Mouse (Mus musculus) cerebellum, postnatal 36 days (tissue): ENCODE data around the gene Suz12.
"Not testable (repeated sequence)": the region's sequence is repeated elsewhere in the genome, so short reads cannot be mapped to it uniquely, and the experiment has no call there.

ENCODE experiments used
- DNase-seq, 2 experiments: peaks; one replicate each; pipeline ENCODE4 v3.0.0; 2021 to 2022; ENCODE audit warnings: mixed read lengths in 2 of 2

The Suz12 gene

DNA sequence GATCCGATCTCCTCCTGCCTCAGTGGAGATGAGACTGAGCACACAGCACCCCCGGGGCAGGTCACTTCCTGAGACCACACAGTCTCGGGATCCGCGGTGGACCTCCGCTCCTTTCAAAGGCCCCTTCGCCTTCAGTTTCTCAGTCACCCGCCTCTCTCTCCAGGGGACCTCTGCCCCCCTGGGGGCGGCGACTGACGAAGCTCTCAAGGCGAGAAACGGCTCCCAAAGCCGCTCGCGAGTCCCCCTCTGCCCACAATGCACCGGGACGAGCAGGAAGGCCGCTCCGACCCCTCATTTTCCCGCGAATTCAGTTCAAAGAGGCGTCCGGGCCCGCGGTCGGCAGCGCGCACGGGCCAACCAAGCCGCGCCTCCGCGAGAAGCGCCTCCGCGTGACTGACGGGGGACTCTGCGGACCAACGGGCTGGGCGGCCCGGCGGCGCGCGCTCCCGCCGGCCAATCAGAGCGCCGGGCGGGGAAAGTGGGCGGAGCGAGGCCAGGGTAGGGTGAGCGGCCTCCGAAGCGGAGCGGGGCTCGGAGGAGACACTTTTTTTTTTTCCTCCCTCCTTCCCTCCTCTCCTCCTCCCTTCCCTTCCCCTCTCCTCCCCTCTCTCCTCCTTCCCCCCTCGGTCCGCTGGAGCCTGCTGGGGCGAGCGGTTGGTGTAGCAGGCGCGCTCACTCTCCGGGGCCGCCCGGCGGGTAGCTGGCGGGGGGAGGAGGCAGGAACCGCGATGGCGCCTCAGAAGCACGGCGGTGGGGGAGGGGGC lies at the start of gene Suz12:
Suz12 (plus strand) TSS at position 515 of the 764 bp plus-strand sequence.
- DNase-seq, result peak; percentile 89 to 94

DNA sequence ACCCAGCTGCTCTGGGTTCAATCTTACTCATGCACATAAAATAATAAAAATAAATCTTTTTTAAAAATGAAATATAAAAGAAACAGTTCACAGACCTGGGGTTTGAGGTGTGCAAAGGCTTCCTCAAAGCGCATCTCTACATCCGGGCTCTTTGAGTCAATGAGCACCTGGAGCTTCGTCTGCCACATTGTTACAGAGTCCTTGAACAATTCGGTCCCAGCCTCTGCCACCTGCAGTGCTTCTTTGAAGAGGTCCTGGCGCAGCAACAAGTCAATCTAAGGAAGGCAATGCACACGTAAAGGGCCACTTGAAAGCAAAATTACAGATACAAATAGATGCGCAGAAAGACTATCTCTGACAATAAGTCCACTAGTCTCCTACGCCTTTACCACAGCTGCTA lies 49.8 kb upstream of the Suz12 start:
- no peak for DNase-seq

DNA sequence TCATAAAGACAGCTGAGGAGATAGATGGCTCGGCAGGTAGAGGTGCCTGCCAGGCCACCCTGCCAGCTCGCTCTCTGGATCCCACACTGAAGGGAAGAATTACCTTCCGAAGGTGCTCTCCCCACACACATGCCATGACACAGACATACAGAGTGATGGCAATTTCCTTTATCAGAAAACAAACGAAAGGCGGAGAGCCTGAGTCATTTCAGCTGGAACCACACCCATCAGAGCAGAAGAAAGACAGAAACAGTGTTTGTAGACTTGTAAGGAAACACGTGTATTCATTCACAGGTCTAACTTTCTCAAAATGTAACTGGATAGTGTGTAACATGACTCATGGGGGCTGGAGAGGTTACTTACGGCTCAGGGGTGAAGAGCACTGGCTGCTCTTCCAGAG lies 49.3 kb upstream of the Suz12 start:
- DNase-seq, result no peak

DNA sequence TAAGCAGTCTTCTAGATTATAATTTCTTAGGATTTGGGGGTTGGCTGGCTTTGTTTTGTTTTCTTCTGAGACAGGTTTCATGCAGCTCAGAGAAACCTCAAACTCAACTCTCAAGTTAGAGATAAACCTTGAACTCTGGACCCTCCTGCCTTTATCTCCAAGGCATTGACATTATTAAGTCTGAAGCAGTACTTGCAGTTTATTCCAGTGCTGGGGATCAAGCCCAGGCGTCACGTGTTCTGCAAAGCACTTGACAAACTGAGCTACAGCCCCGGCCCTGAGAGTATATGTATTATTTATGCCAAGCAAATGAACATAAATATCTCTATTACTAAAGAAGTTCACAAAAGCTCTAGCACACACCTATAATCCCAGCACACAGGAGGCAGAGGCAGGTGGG lies 45.6 kb upstream of the Suz12 start:
- no peak for DNase-seq

DNA sequence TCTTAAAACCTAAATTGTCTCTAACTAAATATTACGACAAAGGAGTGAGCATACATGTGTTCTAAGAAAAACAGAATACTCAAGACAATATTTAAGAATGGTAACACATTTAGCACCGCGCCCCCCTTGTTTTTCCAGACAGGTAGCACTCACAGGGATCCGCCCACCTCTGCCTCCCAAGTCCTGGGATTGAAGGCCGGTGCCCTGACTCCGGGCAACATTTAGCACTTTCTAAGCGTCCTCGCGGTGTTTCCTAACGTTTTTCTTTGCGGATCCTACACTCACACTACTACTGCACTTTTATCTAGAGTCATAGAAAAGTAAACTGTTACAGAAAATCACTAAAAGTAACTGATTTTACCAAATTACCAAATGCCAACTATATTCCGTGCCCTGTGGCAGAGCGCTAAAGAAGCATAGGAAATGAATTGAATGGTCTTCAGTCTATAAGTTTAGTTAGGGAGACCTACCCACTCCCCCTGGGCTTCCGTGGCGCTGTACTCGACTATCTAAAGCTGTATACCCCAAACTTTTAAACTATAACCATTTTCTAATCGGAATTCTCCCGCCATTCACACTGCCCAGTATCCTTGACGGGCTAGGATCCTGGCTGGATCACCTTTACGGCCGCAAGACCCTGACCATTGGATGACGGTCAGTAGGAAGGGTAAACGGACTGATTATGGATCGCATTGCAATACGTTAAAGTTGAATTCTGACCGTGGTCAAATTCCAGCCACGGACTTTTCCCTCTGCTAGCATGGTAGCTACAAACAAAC lies 31.4 kb upstream of the Suz12 start:
- DNase-seq, result peak in 1 of 2 experiments; percentile 6

DNA sequence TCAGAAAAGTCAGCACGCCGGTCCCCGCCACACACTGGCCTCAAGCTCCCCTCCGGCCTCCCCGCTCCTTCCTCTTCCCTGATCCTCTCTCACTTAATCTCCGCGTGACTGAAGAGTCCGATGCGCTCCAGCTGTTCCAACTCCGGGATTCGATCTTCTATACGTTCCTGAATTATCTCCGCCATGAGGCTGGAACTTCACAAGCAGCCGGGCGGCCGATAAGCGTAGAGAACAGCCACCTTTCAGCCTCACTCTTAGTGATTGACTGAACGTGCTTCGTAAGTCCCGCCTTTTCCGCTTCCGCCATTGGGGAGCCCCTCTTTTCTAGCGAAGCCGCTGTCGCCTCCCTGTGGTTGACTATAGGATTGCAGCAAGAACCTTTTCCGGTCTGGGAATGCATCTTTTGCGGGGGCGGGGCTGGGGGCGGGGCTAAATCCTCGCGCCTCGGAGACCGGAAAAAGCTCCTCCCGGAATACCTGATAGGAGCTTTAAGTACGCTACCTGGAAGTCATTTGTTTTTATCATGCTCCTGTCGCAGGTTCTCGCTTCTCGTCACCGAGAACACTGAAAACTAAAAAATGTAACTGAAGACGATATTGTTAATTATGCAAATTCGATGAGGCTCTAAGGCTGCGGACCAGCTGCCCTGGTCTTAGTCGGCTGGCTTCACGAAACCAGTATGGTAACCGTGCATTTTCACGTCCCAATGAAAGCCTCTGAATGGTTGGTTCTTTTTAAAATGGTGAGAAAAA lies 30.6 kb upstream of the Suz12 start, which contains the start of gene Utp6:
Utp6 (minus strand) TSS at position 266 of the 752 bp plus-strand sequence.
- peak; percentile 99 to 100 for DNase-seq

DNA sequence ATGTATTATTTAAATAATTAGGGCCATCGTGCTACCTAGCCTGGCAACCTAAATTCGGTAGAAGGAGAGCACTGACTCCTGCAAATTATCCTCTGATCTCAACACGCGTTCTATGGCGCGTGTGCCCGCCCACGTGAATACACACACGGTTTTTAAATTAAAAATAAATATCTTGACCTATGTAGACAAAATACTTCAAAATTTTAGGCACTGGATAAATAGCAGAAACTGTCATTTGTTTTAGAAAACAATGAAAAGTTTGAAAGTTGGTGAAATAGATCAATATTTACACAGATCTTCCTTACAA lies 30.1 kb upstream of the Suz12 start:
- DNase-seq, result no peak

DNA sequence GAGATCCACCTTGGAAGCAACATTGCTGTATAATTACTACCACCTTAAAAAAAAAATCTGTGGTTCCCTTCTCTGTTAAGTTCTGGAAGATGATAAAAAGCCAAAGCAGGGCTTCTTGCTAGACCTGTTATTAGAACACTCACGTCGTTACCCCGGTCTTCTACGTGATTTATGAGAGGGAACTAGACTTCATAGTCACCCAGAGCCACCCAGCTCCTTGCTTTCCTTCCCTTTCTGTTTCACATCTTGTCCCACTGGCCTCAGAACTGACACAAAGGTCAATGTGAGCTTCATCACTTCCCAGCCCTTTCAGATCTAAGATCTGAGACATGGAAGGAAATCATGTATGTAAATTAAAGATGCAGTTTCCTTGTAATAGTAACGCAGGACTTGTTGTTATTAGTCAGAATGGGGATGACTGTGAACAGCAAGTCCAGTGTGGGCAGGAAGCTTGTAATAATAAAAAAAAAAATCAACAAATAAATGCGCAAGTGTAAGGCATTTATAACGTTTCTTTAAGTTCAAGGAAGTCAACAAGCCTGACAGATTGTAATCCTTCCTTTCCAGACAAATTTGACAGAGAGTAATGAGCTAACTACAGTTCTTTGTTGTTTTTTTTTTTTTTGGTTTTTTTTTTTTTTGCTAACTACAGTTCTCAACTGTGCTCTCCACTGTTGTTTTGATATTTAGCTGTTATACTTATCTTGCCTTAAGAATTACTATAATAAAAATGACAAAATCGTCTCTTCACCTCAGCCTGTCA lies 29.5 kb upstream of the Suz12 start:
- DNase-seq, result no peak

DNA sequence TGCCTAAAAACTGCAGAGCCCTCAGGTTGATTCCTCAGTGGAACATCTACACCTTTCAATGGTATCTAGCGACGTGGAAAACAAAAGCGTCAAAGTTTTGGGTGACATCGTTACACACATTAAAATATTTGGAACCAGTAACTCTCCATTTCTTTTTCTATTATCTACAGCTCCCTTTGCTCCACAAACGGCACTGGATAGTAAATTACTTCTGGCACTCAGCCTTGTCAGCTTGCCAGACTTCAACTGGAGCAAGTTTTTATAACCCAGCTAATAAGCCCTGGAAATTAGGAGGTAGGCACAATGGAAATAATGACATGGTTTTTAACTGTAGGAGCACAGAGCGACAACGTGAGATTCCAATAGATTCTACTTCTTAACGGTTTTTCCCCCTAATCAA lies 27.0 kb upstream of the Suz12 start:
- DNase-seq, result peak in 1 of 2 experiments; percentile 23

DNA sequence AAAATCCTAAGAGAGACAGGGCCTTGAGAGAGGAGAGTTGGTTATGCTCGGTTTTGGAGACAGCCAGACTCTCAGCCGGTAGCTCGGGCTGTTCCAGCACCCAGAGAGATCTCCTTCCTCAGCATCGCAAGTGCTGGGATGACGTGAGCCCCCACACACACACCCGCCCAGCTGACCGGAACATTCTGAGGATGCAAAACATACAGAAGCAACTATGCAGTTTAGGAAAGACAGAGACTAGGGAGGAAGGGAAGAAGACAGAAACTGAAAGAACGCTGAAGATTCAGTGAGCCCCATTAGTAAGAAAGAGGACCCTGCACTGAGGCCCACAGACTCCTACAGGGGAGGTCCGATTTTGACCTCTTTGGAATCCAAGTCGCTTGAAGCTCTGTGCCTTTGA lies 25.2 kb upstream of the Suz12 start:
- DNase-seq, result no peak

DNA sequence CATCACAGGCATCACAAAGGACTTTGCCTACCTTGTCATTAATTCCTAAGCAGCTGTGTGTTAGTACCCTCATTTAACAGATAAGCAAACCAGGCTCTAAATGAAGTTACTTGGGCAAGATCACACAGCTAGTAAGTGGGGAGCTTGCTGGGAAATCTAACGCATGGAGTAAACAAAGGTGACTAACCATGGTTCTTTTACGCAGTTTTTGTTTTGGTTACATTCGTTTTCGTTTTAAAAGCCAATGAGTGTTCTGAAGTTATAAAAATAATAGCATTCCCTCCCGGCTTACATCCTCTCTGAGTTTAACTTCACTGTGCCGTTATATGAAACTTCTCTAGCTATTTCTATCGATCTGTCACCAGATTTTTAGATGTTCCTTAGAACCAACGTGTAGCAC lies 19.8 kb upstream of the Suz12 start:
- no peak for DNase-seq

DNA sequence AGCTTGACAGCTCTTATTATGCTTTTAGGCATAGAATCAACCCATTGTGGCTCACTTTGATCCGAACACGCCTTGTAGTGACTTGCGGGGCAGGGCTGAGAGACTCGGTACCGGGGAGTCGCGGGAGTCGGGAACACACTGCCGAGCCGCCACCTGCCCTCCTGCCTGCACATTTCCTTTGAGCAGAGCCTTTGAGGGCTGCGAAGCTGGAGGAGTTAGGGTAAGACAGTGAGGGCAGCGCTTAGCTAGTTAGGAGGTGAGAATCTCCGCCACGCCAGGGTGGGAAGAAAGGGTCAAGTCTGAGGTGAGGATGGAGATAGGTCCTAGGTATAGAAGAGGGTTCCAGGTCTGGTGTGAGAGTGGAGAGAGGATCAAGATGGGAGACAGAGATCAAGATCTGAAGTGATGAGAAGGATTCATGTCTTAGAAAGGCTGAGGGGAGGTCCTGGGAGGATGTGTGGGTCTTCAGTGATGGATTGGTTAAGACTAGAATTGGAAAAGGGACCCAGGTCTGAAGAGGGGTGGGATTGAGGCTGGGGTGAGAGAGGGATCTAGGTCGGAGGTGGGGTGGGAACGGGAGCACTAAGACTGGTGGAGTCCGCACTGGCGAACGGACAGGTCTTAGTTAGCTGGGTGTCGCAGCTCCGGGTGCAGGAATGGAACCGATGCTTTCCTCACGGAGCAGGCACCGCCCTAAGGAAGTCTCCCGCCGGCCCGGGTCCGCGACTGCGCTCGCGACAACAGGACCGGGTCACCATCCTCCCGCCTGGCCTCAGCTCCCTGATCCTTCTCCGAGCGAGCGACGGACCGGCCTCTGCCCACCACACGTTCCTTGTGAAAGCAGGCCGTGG lies 19.1 kb upstream of the Suz12 start:
- DNase-seq, result peak; percentile 45 to 48

DNA sequence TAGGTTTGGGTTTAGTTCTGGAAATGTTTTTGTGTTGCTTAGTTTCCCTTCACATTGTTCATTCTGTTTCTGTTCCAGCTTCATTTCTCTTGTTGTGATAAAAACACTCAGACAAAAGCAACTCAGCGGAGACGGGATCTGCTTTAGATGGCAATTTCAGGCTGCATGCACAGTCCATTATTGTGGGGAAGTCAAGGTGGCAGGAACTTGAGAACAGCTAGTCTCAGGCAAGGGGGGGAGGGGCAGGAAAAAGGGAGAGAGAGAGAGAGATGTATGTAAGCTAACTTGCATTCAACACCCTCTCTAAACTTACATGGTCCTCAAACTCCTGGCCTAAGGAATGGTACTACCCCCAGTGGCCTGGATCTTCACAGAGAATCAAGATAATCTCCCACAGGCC lies 17.5 kb upstream of the Suz12 start:
- no peak for DNase-seq

DNA sequence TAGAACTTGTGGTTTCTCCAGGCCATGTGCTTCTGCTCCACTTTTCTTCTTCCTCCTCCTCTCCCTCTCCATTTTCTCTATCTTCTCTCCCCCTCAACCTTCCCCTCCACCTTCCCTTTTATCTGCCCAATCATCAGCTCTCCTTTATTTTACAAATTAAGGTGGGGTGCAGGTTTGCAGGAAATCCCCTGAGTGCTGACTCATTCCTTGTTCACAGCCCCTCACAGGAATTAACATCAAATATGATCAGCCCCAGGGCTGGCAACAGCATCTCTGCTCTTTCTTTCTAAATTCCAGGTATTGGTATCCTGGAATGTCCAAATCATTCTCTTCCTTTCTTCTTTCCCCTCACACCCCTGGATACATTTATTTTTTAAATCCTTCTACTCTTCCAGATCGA lies 16.7 kb upstream of the Suz12 start:
- DNase-seq, result no peak

DNA sequence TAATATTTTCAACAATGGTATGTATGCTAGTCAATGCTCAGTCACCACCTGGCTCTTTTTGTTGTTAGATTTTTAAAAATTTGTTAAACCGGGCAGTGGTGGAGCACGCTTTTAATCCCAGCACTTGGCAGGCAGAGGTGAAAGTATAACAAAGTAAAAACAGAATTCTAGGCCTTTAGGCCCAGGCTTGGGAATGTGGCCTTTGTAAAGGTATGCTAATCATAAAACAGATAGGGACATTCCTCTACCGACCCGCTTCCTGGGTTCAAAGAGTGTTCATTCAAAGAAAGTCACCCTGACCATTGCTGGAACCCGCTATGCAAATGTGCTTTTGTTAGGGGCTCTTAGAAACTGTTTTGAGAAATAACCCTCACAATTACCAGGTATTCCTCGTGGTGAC lies 16.3 kb upstream of the Suz12 start:
- not testable (repeated sequence) for DNase-seq

DNA sequence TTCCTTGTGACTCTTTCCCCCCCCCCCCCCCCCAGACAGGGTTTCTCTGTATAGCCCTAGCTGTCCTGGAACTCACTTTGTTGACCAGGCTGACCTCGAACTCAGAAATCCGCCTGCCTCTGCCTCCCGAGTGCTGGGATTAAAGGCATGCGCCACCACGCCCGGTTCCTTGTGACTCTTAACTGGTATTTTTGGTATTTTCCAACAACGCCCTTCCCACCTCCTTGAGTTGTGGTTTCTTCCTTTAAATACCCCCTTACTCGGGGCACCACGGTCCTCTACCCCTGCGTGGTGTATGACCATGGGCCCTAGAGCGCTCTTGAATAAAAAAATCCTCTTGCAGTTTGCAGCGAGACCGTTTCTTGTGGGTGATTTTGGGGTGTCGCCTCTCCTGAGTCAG lies 15.8 kb upstream of the Suz12 start:
- DNase-seq, result not testable (repeated sequence)

DNA sequence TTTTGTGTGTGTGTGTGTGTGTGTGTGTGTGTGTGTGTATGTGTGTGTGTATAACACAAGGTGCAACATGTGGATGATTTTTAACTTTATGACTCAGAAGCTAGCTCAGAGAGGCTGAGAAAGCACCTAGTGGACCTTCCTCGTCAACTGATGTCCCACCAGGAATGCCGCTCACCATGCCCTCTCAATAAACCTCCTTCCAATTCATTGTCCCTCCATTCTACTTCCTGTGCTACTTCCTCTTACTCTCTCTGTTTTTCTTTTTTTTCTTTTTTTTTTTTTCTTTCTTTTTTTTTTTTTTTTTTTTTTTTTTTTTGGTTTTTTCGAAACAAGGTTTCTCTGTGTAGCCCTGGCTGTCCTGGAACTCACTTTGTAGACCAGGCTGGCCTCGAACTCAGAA lies 15.2 kb upstream of the Suz12 start:
- DNase-seq, result not testable (repeated sequence)

DNA sequence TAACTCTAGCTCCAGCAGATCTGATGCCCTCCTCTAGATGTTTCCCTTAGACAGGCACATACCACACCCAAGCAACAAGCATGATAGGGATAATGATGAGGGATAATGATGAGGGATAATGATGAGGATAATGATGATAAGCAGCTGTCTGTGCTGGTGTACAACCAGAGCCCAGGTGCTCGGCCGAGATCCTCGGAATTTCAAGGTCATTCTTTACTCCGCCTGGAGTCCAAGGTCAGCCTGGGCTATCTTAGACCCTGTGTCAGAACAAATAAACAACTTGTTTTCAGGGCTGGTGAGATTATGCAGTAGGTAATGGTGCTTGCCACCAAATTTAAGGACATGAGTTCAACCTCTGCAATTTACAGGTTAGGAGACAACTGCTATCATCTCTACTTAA lies 6.0 kb upstream of the Suz12 start:
- no peak for DNase-seq

DNA sequence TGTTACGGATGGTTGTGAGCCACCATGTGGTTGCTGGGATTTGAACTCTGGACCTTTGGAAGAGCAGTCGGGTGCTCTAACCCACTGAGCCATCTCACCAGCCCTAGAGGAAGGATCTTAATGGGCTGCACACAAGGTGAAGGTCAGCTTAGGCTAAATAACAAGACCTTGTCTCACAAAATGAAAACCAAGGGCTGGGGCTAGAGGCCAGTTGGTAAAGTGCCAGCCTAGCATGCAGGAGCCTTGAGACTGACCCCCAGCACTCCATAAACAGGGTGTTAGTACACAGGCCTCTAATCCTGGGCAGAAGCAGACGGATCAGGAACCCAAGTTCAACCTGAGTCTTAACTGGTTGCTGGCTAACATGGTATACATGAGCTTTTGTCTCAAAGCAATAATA lies 5.0 kb upstream of the Suz12 start:
- DNase-seq, result no peak

DNA sequence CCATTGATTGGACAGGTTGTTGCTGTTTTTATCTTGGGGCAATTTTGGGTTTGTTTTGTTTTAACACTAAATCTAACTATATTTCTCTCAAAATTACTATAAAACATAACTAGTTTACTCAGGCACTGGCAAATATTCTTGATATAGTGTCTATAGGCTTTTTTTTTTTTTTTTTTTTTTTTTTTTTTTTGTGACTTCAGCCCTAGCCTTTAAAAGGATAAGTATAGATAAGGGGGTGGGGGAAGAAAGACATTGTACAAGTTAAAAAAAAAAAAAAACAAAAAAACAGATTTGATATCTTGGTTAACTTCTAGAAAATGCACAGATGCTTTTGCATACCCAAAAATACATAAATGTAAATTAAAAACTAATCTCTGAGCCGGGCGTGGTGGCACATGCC lies 2.8 kb upstream of the Suz12 start:
- DNase-seq, result no peak

DNA sequence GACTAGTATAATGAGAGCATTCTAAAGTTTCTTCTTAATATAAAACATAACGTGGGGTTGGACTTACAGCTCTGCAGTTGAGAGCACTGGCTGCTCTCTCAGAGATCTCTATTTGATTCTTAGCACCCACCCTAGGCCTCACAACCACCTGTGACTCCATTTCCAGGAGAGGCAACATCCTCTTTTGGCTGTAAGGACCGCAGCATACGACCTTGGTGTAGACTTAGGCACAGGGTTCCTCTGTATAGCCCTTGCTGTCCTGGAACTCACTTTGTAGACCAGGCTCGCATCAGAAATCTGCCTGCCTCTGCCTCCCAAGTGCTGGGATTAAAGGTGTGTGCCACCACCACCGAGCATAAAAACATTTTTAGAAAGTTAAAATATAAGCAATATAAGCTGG lies 1.3 kb upstream of the Suz12 start:
- no peak for DNase-seq

DNA sequence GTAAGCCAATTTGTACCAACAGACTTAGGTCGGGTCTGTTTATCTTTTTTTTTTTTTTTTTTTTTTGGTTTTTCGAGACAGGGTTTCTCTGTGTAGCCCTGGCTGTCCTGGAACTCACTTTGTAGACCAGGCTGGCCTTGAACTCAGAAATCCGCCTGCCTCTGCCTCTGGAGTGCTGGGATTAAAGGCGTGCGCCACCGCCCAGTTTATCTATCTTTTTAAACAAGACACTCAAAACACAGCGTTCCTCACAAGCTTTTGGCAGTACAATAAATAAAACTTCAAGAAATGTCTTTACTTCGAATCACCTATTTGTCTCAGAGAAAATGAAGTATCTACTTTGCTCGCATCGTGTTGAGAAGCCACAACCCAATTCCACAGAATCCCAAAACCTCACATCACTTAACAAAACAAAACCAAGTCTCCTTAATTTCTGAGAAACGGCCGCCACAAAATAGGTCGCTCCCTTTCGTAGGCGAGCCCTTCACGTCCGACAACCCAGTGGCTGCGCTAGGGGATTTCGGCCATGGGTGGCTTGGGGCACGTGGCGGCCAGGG lies 793 bp upstream of the Suz12 start:
- no peak for DNase-seq
